Mouse (Mus musculus): Measurements from ENCODE around the gene Arhgef18.
A peak's percentile ranks its signal among the peaks of the same experiment; 100 is the strongest.

Arhgef18 gene

GRCm38 (mm10) chr8:3395246-3395645, 2.4 kb downstream of the Arhgef18 start:
- DNase-seq (ENCODE audit: low read depth), result no peak

- DNase-seq (ENCODE audit: low read depth), result no peak
Measured at GRCm38 (mm10) chr8:3397597-3397996, 4.8 kb downstream of the Arhgef18 start.

- DNase-seq (ENCODE audit: low read depth), result no peak
Measured at GRCm38 (mm10) chr8:3400509-3400908, 7.7 kb downstream of the Arhgef18 start.

GRCm38 (mm10) chr8:3407417-3407816, 14.6 kb downstream of the Arhgef18 start:
- DNase-seq (ENCODE audit: low read depth), result no peak

GRCm38 (mm10) chr8:3411085-3411484, 18.3 kb downstream of the Arhgef18 start:
- DNase-seq (ENCODE audit: low read depth), result peak; percentile 68

GRCm38 (mm10) chr8:3411901-3412301, 19.1 kb downstream of the Arhgef18 start:
- DNase-seq (ENCODE audit: low read depth), result peak; percentile 78

- DNase-seq (ENCODE audit: low read depth), result no peak
Measured at GRCm38 (mm10) chr8:3412816-3413215, 20.0 kb downstream of the Arhgef18 start.

GRCm38 (mm10) chr8:3414639-3415190, 21.9 kb downstream of the Arhgef18 start:
- DNase-seq (ENCODE audit: low read depth), result no peak

GRCm38 (mm10) chr8:3415259-3415658, 22.5 kb downstream of the Arhgef18 start:
- no peak for DNase-seq (ENCODE audit: low read depth)

GRCm38 (mm10) chr8:3415661-3416060, 22.9 kb downstream of the Arhgef18 start:
- DNase-seq (ENCODE audit: low read depth), result no peak

GRCm38 (mm10) chr8:3416846-3417245, 24.0 kb downstream of the Arhgef18 start:
- no peak for DNase-seq (ENCODE audit: low read depth)

- no peak for DNase-seq (ENCODE audit: low read depth)
Measured at GRCm38 (mm10) chr8:3417455-3417854, 24.6 kb downstream of the Arhgef18 start.

- no peak for DNase-seq (ENCODE audit: low read depth)
Measured at GRCm38 (mm10) chr8:3418101-3418500, 25.3 kb downstream of the Arhgef18 start.

- no peak for DNase-seq (ENCODE audit: low read depth)
Measured at GRCm38 (mm10) chr8:3420105-3420706, 27.4 kb downstream of the Arhgef18 start.

- DNase-seq (ENCODE audit: low read depth), result no peak
Measured at GRCm38 (mm10) chr8:3421507-3421906, 28.7 kb downstream of the Arhgef18 start.

- no peak for DNase-seq (ENCODE audit: low read depth)
Measured at GRCm38 (mm10) chr8:3425217-3425616, 32.4 kb downstream of the Arhgef18 start.

GRCm38 (mm10) chr8:3426211-3426610, 33.4 kb downstream of the Arhgef18 start:
- no peak for DNase-seq (ENCODE audit: low read depth)

- no peak for DNase-seq (ENCODE audit: low read depth)
Measured at GRCm38 (mm10) chr8:3428426-3428825, 35.6 kb downstream of the Arhgef18 start.

- DNase-seq (ENCODE audit: low read depth), result no peak
Measured at GRCm38 (mm10) chr8:3429966-3430365, 37.2 kb downstream of the Arhgef18 start.

- no peak for DNase-seq (ENCODE audit: low read depth)
Measured at GRCm38 (mm10) chr8:3431113-3431512, 38.3 kb downstream of the Arhgef18 start.

GRCm38 (mm10) chr8:3436492-3436891, 43.7 kb downstream of the Arhgef18 start:
- no peak for DNase-seq (ENCODE audit: low read depth)

- DNase-seq (ENCODE audit: low read depth), result no peak
Measured at GRCm38 (mm10) chr8:3439510-3439909, 46.7 kb downstream of the Arhgef18 start.

GRCm38 (mm10) chr8:3449226-3449625, 56.4 kb downstream of the Arhgef18 start:
- DNase-seq (ENCODE audit: low read depth), result no peak

GRCm38 (mm10) chr8:3450670-3451069, 57.9 kb downstream of the Arhgef18 start:
- peak; percentile 55 for DNase-seq (ENCODE audit: low read depth)
